Mouse (Mus musculus): Measurements from ENCODE around the gene Fbxw16. TPM values are rescaled to one million over a fixed set of nuclear protein-coding genes. Genes with fewer than 3 reads are reported as not detected.
"Not testable (repeated sequence)": the region's sequence is repeated elsewhere in the genome, so short reads cannot be mapped to it uniquely, and the experiment has no call there.

Gene Fbxw16
- polyA plus RNA-seq (2014; fragmentation: Nextera tagmentation; extraction: Ambion mirVana): not detected in 2 replicates

DNA sequence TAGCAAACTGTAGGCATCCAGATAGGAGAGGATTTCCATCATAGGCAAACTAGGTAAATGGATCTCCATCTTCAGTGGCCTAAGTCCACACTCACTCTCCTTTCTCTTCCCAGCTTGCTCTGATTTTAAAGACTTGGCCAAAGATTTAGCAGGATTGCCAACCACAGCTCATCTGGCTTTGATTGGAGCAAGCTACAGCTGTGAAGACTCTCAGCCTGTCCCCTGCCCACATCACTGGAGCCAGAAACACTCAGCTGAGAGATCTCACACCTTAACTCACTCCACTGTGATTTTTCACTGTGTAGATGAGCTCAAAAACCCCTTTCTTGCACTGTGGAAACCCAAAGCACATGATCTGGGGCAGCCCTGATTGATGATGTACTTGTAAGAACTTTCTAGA is at the start of gene Fbxw16:
Fbxw16 (minus strand) TSS at position 101 of the 400 bp plus-strand sequence.
- no peak for ATAC-seq (replicated peaks; ENCODE audit: low FRiP score, low TSS enrichment, low read depth)
- no peak within 1 kb of the TSS for H3K4me2 ChIP-seq (ENCODE audit: low read length)
- no peaks in the 10 kb centered on the region for H3K36me3 ChIP-seq (ENCODE audit: control insufficient read depth, insufficient read depth, low read length)
- no peaks in the 10 kb centered on the region for H3K27me3 ChIP-seq (replicated peaks; ENCODE audit: control insufficient read depth, insufficient read depth, low read length)
- H3K27ac ChIP-seq (ENCODE audit: low read depth): no peak within 1 kb of the TSS
- H3K9me3 ChIP-seq (ENCODE audit: control insufficient read depth, low read length): no peaks in the 10 kb centered on the region
- no peaks in the 10 kb centered on the region for H3K4me1 ChIP-seq (replicated peaks; ENCODE audit: control insufficient read depth, insufficient read depth, low read length)
- no peak within 1 kb of the TSS for H3K4me3 ChIP-seq (ENCODE audit: low read depth, low read length)
- H3K9ac ChIP-seq (ENCODE audit: low read length): no peak within 1 kb of the TSS
- no peak for DNase-seq (ENCODE audit: low spot score)

DNA sequence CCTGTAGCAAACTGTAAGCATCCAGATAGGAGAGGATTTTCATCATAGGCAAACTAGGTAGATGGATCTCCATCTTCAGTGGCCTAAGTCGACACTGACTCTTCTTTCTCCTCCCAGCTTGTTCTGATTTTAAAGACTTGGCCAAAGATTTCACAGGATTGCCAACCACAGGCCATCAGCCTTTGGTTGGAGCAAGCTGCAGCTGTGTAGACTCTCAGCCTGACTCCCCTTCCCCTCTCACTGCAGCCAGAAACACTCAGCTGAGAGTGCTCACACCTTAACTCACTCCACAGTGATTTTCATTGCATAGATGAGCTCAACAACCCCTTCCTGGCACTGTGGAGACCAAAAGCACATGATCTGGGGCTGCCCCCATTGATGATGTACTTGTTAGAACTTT is 46.8 kb upstream of the Fbxw16 start, which contains the start of gene Fbxw19:
Fbxw19 (minus strand) TSS at position 101 of the 400 bp plus-strand sequence.
- H3K9ac ChIP-seq (ENCODE audit: low read length); H3K4me2 ChIP-seq (ENCODE audit: low read length): not testable (repeated sequence)
- 80% methylated on average over 1 of the region's 1 CpGs for WGBS

GRCm38 (mm10) chr9:109432956-109433355 is 16.0 kb downstream of the Fbxw16 start:
- Histone ChIP-seq H3K9me3 (ENCODE audit: control insufficient read depth, low read length) (no peaks in the 10 kb centered on the region), H3K4me3 (ENCODE audit: low read depth, low read length) (no peak overlapping the region), H3K9ac (ENCODE audit: low read length) (no peak overlapping the region), H3K27ac (ENCODE audit: low read depth) (no peak overlapping the region), H3K4me2 (ENCODE audit: low read length) (no peak overlapping the region), H3K27me3 (replicated peaks; ENCODE audit: control insufficient read depth, insufficient read depth, low read length) (no peaks in the 10 kb centered on the region), H3K4me1 (replicated peaks; ENCODE audit: control insufficient read depth, insufficient read depth, low read length) (no peaks in the 10 kb centered on the region), H3K36me3 (ENCODE audit: control insufficient read depth, insufficient read depth, low read length) (no peaks in the 10 kb centered on the region)
- WGBS: 90% methylated on average over 1 of the region's 1 CpGs
- ATAC-seq (replicated peaks; ENCODE audit: low FRiP score, low TSS enrichment, low read depth) (no peak), DNase-seq (ENCODE audit: low spot score) (no peak)

More for the DNA sequence above, 46.8 kb upstream of the Fbxw16 start, which contains the start of gene Fbxw19:
- H3K27me3 ChIP-seq (replicated peaks; ENCODE audit: control insufficient read depth, insufficient read depth, low read length); H3K9me3 ChIP-seq (ENCODE audit: control insufficient read depth, low read length); H3K4me1 ChIP-seq (replicated peaks; ENCODE audit: control insufficient read depth, insufficient read depth, low read length); H3K27ac ChIP-seq (ENCODE audit: low read depth); H3K36me3 ChIP-seq (ENCODE audit: control insufficient read depth, insufficient read depth, low read length); H3K4me3 ChIP-seq (ENCODE audit: low read depth, low read length); DNase-seq (ENCODE audit: low spot score); ATAC-seq (replicated peaks; ENCODE audit: low FRiP score, low TSS enrichment, low read depth): not testable (repeated sequence)

GRCm38 (mm10) chr9:109404196-109404595 is 44.7 kb downstream of the Fbxw16 start, which contains the start of gene Fbxw22:
TSS of gene Fbxw22 (minus strand) at chr9:109404296.
- DNase-seq (ENCODE audit: low spot score); H3K9me3 ChIP-seq (ENCODE audit: control insufficient read depth, low read length); H3K36me3 ChIP-seq (ENCODE audit: control insufficient read depth, insufficient read depth, low read length); ATAC-seq (replicated peaks; ENCODE audit: low FRiP score, low TSS enrichment, low read depth); H3K4me1 ChIP-seq (replicated peaks; ENCODE audit: control insufficient read depth, insufficient read depth, low read length); H3K27me3 ChIP-seq (replicated peaks; ENCODE audit: control insufficient read depth, insufficient read depth, low read length); H3K4me3 ChIP-seq (ENCODE audit: low read depth, low read length); H3K27ac ChIP-seq (ENCODE audit: low read depth); H3K4me2 ChIP-seq (ENCODE audit: low read length); H3K9ac ChIP-seq (ENCODE audit: low read length): not testable (repeated sequence)
- WGBS: 72% methylated on average over 4 of the region's 4 CpGs

Other genes starting within 250 kb of the Fbxw16 start
- gene Fbxw20, start 214.4 kb downstream of the Fbxw16 start, polyA plus RNA-seq (2014; fragmentation: Nextera tagmentation; extraction: Ambion mirVana): not detected in 2 replicates
- not detected in 2 replicates for gene Fbxw14, start 161.5 kb downstream of the Fbxw16 start, polyA plus RNA-seq (2014; fragmentation: Nextera tagmentation; extraction: Ambion mirVana)
- gene Fbxw28, start 109.5 kb downstream of the Fbxw16 start, polyA plus RNA-seq (2014; fragmentation: Nextera tagmentation; extraction: Ambion mirVana): not detected in 2 replicates
- gene Fbxw22, start 44.8 kb downstream of the Fbxw16 start, polyA plus RNA-seq (2014; fragmentation: Nextera tagmentation; extraction: Ambion mirVana): not detected in 2 replicates
- gene Fbxw19, start 46.7 kb upstream of the Fbxw16 start, polyA plus RNA-seq (2014; fragmentation: Nextera tagmentation; extraction: Ambion mirVana): not detected in 2 replicates
- not detected in 2 replicates for gene Fbxw15, start 119.1 kb upstream of the Fbxw16 start, polyA plus RNA-seq (2014; fragmentation: Nextera tagmentation; extraction: Ambion mirVana)
- gene Fbxw24, start 176.9 kb upstream of the Fbxw16 start, polyA plus RNA-seq (2014; fragmentation: Nextera tagmentation; extraction: Ambion mirVana): not detected in 2 replicates
- not detected in 2 replicates for gene Fbxw25, start 215.5 kb upstream of the Fbxw16 start, polyA plus RNA-seq (2014; fragmentation: Nextera tagmentation; extraction: Ambion mirVana)

Data from intestine, embryonic 14.5 days (tissue).